Mouse (Mus musculus) embryo, embryonic 11.5 days (tissue): ENCODE results near the gene Prss53.

Source experiments
- DNase-seq: peaks from one replicate; pipeline ENCODE4 v3.0.0-alpha.2; 2012; ENCODE audit warnings: low read depth, low spot score

The Prss53 gene

DNA sequence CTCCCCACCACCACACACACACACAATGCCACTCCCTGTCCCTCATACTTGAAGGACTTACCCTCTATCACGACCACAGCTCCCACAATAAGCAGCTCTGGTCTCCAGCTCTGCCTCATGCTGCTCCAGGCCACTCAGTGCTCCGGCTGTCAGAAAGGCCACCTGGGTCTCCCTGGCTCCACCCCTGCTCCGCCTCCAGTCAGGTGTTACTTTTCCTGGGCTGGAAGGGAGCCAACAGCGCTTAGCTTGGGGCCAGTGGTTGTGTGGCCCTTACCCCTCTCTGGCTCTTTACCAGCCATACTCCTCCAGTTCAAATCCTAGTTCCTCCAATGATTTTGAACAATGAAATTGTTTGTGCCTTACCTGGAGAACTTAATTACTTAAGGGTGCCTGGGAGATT, at the start of gene Prss53:
TSS of gene Prss53 (minus strand) at position 173 of the 400 bp plus-strand sequence.
- DNase-seq, result no peak

DNA sequence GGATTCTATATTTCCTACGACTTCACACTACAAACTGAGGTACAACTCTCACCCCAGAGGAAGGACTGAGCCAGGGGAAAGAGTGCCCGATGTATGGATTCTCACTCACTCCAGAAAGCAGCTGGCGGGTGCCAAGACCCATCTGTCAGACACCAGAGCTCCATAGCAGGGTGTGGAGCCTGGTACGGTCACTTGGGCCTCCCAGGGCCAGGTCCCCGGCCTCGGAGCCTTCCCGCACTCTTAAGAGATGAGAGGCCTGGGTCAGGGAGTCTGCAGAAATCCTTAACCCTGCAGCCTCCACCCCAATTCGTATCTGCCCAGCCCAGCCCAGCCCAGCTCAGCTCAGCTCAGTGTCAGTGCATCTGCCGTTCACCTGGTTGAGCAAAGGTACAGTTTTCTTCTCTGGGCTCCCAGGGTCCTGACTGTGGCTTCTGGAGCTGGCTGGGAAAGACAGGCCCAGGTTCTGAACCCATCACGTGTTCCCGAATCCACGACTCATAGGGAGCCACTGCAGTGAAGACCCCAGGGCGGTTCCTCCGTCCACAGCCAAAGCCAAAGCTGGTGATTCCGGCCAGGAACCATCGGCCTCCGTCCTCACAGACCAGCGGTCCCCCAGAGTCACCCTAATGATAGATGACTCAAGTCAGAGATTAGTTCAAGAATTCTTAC, 45.6 kb upstream of the Prss53 start:
- no peak for DNase-seq

DNA sequence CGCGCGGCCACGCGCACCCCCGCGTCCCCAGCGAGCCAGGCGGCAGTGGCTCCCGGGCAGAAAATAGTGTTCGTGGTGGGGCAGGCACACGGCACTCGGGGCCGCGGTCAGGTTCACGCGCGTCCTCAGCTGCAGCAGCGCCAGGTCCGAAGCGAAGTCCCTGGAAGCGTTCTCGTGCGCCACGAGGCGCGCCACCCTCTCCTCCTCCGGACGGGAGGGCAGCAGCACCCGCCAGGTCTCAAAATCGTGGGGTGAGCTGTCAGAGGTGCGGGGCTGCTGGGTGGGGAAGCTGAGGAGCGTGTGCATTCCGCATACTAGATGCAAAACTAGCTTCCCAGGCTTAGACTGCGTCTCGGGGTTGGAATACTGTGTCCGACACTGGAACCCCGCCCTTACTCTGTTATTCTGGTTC, 45.0 kb upstream of the Prss53 start:
- DNase-seq, result no peak

DNA sequence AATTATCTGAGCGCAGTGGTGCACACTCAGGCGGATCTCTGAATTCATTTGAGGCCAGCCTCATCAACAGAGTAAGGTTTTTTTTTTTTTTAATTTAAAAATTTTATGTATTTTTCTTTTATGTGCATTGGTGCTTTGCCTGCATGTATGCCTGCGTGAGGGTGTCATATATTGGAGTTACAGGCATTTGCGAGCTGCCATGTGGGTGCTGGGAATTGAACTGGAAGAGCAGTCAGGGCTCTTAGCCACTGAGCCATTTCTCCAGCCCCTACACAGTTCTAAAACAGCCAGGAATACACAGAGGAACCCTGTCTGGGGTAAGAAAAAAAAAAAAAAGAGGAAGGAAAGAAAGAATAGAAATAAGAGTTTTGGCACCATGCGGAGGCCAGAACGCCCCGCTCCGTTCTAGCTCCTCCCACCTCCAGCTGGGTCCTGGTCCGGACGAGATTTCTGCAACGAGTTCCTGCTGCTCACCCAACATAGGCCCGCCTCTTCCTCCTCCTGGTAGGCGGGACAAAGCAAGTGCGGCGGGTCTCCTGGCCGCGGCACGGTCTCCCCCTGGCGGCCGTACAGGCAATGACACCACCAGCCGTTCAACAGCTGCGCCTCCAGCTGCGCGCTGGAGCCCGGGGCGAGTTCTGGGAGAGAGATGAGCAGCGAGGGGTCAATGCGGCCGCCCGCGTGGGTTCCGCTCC, 44.4 kb upstream of the Prss53 start:
- DNase-seq, result peak; percentile 91

DNA sequence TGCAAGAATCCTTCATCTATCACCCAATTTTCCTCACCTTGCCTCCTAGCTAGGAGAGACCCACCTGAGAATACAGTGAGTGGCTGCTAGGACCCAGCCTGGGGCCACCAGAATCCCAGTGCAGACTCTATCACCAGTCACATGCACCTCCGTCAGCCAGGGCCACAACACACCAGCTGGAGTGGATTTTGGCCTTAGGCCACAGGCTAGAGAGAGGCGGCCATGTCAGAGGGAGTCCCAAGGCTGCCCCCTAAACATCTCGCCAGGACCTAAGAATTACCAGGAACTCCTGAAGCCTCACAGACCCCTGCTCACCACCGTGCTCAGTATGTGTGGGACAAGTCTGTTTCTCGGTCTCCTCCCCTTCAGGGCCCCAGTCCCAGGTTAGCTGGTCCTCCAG, 43.3 kb upstream of the Prss53 start:
- no peak for DNase-seq

DNA sequence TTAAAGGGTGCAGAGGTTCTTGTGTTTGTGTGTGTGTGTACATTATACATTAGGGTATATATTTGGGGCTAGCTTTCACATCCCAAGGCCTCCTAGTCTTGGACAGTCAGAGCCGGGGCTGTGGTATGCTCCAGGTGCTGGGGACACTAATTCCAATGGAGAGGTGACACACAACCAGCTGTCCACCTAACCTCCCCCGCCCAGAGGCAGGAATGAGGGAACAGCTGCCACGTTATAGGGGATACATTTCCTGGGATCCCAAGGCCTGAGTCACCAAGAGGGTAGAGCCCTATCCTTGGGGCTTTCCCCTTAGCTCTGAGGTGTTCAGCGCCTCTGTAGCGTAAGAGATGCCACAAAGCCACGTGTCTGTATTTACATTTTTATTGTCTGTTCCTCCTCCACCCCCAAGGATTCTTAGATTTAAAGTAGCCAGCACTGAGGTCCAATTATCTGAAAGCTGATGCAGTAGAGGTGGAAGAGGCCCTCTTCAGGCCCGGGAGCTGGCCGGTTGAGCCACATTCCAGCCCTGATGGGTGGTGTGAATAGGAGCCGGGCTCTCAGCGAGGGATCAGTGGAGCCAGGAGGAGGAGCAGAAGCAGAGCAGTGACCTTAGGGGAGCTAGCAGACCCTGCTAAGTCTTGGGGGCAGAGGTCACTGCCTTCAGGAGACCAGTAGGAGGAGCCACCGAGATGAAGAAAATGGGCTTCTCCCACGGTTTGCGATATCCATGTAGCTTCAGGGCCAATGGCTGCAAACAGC, 41.7 kb upstream of the Prss53 start:
- DNase-seq, result no peak

DNA sequence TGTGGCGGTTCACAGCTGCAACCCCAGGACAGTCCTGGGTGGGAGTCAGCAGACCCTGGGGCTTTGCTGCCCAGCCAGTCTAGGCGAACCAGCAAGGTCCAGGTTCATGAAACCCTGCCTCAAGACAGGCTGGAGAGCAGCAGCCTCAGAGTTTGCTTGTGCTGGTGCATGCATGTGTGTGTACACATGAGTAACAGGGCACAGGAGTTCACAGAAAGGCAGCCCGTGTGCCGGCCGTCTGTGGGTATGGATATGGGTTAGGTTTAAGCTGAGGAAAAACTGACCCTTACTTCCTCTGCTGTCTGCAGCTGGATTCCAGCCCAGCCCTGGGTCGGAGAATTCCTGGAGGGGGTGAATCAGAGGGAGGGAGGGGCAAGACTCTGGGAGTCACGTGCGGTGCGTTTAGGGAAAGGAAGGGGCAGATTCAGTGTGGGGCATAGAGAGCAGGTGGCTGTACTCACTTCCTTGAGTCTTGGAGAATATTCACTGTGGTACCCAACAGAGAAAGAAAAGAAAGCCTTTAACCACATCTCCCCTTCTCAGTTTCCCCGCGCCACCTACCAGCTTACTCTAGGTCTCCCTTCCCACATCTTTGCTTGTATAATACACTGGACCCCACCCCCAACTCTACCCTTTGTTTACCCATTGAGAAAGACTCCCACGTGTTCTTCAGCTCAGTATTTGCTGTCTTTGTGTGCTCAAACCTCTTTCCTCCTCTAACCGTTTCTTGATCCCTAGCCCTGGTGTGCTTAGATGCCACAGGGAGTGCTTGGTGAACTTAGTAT, 40.8 kb upstream of the Prss53 start:
- no peak for DNase-seq

DNA sequence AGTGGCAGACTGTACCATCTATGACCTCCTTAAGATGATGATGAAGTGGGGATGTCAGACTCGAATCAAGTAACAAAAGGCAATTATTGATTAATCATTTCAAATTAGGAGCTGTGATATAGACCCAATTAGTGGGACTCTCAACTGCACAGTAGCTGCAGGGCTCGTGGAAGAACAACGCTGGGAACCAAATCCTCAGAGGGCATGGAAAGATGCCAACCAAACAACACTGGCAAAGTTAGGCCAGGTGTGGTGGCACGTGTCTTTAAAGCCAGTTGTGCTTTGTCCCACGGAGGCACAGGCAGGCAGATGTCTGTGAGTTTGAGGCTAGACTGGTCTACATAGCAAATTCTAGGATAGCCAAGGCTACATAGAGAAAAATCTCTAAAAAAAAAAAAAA, 39.9 kb upstream of the Prss53 start:
- DNase-seq, result no peak

DNA sequence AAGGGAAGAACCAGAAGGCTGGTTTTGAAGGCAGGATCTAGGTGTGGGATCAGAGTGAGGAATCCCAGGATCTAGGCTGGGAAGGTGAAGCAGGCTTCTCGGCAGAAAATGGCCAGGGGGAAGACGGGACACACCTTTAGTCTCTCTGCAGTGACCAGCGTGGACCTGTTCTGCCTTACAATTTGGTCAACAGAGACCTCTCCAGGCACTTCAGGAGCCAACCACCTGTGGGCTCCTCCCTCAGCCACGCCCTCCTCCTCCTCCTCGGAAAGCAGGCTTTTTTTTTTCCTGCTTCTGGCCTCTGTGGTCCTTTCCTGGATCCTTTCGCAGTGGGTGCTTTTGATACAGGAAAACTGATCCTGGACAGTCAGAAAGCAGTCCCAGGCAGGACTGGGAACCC, 39.2 kb upstream of the Prss53 start, which contains the start of gene Prss8:
TSS of gene Prss8 (minus strand) at position 182 of the 400 bp plus-strand sequence.
- DNase-seq, result no peak

DNA sequence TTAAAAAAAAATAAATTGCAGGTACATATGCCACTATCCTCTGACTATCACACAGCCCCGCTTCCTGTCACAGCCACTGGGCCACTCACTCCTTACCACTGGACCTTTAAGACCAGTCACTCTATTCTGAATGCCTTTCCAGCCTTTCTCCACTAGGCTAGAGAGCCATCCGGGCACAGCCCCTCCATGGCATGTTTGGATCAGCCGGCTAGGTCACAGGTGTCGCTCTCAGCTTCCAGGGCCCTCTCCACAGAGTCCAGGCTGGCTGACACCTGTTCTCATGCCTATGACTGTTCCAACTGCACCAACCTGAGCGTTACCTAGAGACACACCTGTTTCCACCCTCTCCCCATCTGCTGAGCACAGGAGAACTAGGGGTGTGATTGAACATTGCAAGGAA, 37.8 kb upstream of the Prss53 start:
- DNase-seq, result no peak

DNA sequence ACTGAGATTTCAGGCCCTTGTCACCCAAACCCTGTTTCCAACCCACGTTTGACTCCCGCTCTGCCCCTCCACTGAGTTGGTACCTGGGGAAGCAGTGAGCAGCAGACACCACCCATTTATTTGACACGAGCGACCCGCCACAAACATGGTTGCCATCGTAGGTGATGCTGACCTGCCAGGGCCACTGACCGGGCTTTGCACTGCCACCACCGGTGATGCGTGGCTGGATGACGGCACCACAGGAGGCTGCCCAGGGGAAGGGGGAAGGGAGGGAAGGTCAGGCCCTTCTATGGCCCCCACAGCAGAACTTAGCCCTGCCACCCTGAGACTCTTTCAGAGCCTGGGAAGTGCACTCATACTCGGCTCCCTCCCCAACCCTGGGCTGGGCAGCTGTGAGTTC, 37.0 kb upstream of the Prss53 start:
- no peak for DNase-seq

DNA sequence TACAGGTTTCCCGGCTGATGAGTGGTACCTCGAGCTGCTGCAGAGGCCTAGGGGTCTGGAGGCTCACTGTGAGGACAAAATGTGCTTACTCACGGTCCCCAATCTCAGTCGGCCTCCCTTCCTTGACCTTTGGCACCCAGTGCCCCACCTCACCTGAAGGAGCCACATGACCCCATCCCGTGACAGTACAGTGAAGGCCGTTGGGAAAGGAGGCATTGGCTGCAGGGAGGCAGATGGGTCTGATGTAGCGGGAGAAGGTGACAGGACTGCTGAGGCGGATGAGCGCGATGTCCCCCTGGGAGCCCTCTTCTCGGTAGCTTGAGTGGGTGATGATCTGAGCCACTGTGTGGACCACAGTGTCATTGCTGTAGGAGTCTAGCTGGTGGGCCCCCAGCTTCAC, 36.1 kb upstream of the Prss53 start:
- DNase-seq, result no peak

DNA sequence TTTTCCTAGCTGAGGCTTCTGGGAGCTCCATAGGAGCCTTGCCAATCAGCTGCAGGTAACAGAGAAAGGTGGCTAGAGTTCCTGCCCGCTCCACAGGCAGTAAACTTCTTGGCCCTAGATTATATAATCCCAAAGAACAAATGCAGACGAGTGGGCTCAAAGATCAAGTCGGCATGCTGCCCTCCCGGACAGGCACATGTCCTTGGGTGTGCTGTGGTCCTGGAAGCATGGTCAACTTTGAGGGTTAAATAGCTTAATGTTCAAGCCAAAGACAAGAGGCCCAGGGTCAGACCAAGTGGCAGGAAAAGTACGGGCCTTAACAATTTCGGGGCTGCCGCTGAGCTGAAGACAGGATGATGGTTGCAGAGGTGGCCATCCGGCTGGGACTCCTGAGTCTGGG, 35.3 kb upstream of the Prss53 start:
- DNase-seq, result no peak

DNA sequence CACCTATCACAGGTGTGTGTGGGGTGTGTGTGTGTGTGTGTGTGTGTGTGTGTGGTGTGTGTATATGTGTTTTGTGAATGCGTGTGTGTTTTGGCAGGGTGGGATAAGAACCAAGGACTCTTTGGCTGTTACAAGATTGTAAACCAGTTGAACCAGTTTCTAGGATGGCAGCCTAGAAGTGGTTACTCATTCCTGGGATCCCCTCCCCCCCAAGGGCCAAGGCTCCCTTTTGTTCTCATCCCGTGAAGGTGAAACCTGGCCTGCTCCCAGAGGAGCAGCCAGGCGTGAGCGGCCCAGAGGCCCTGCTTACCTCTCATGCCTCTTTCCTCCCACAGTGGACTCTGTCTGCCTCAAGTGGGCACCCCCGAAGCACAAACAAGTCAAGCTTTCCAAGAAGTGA, 34.5 kb upstream of the Prss53 start:
- DNase-seq, result no peak

DNA sequence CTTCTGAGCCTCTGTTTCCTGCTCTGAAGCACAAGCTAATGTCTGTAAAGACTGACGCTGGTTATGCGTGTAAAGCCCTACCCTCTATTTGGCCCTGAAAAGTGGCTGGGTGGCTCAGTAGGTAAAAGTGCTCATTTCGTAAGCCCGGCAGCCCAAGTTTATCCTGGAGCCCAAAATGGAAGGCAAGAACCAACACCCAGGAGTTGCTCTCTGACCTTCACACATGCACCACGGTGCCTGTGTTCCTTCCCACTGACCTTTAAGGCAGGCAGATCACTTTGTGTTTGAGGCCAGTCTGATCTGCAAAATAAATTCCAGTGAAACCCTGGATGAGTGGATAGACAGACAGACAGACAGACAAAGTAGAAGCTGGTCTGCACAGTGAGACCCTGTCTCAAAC, 32.9 kb upstream of the Prss53 start:
- no peak for DNase-seq

DNA sequence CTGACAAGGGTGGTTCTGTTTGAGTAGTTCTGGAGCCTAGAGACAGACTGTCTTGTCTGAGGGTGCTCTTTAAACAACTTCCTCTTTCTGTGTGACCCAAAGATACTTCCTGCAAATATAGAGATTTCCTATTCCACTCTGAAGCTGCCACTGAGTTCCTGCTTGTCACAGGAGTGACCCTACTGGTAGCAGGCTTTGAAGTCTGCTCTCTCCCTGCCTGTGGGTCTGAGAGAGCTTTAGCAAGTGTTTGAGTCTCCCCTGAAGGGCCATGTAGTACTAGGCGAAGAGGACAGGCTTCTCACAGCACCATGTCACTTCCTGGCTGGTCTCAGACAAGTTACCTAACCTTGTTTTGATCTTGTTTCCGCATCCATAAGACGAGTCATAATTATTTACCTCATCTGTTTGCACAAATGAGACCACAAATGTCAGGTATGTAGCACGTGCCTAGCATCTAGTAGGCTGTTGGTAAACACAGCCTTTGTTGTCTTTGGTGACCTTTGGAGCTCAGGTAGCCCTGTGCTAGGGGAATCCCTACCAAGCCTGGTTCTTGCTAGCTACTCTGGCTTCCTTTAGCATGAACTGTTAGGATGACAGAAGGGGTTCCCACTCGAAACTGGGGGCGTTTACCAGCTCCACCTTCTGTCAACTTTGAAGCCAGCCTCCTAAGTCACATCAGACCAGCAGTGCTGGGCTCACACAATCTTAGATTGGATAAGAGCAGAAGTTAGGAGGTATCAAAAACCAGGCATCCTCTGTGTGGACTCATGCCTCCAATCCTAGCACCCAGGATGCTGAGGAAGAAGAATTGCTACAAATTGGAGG, 31.9 kb upstream of the Prss53 start:
- DNase-seq, result no peak

DNA sequence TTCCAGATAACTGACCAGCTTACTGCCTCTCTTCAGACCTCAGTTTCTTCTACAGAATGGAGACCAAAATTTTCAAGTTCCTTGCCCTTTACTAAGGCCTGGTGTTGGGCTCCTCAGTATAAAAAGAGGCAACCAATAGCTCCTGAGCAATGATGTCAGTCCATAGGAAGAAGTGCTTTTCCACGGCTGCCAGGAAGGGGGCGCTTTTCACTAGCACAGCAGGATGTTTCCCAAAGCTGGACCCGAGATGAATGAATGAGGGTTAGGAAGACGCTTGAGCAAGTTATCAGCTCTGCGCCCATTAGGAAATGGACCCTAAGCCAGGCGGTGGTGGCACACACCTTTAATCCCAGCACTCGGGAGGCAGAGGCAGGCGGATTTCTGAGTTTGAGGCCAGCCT, 30.7 kb upstream of the Prss53 start:
- no peak for DNase-seq

DNA sequence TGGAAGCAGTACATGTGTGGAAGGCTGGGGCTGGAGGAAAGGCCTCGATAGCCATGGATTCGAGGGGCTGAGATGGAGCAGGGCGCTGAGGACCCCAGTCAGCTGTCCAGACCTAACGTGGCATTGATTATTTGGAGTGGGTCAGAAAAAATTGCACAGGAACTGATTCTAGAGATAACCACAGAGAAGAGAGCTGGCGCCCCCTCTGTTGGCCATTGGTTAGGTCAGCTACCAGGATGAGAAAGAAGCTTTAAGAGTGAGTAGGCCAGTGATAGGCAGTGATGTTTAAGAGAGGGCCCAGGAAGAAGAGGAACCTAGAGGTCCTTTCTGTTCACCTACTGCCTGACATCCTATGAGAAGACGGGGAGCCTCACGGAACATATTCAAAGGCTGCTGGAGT, 28.5 kb upstream of the Prss53 start:
- no peak for DNase-seq

DNA sequence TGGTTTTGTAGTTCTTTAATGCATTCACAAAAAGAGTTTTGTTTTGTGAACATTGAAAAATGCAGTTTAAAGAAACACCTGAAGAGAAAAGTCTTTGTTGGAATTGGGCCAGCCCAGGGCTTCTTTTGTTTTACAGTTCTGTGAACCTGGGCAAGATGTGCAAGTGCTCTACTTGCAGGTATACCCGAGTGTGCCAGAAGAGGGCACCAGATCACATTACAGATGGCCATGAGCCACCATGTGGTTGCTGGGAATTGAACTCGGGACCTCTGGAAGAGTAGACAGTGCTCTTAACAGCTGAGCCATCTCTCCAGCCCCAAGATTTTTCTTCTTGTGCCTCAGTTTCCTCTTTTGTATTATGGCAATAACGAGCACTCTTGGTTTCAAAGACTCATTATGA, 27.4 kb upstream of the Prss53 start:
- no peak for DNase-seq

DNA sequence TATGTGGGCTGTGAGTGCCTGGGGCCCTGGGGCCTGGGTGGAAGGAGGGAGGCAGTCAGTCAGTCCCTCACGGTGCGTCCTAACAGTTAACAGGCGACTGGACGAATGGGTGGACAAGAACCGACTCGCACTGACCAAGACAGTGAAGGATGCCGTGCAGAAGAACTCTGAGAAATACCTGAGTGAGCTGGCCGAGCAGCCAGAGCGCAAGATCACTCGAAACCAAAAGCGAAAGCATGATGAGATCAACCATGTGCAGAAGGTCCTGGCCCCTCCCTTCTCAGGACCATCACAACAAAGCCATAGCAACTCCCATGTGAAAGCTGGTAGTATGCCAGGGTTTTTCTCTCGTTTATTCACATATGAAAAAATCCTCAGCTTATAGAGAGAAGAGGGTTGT, 24.5 kb upstream of the Prss53 start:
- no peak for DNase-seq

DNA sequence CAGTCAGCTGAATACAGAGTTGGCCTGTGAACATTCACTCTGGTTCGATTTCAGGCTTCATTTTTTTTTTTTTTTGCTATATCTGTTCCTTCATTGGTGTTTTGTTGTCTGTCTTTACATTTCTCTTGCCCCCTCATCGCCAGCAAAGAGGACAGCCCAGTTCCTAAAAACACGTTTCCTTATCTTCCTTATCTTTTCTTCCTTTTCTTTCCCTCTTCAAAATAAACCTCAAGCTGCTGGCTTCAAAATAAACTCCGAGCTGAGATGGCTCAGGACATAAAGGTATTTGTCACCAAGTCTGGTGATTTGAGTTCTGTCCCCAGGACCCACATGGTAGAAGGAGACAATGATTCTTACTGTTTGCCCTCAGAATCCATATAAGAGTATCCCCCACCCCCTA, 22.2 kb upstream of the Prss53 start:
- no peak for DNase-seq
